Mouse (Mus musculus) liver, adult 2 months (tissue): ENCODE measurements around the gene Rarres1. TPM values are rescaled to one million over a fixed set of nuclear protein-coding genes. Genes with fewer than 3 reads are reported as not detected.

Experiments
- DNase-seq: peaks from one replicate; pipeline ENCODE4 v3.0.0-alpha.2; 2011; ENCODE audit warnings: low read depth, low spot score; ENCODE audit errors: extremely low read depth
- H3K27ac ChIP-seq: fragments of 200-500 bp; replicated peaks from 2 replicates; pipeline ENCODE4 v1.5.1; 2012; ENCODE audit warnings: low read depth, mild to moderate bottlenecking, control low read depth, inconsistent platforms, low read length; ENCODE audit not compliant: insufficient read depth
- H3K27me3 ChIP-seq: fragments of 200-500 bp; 2 replicates; pipeline ENCODE4 v1.6.1; 2012; ENCODE audit warnings: mild to moderate bottlenecking, moderate library complexity, low read length, inconsistent platforms; ENCODE audit not compliant: control insufficient read depth, insufficient read depth
- H3K36me3 ChIP-seq: fragments of 200-500 bp; 2 replicates; pipeline ENCODE4 v1.6.1; 2012; ENCODE audit warnings: low read length, inconsistent platforms; ENCODE audit not compliant: control insufficient read depth, insufficient read depth
- H3K4me1 ChIP-seq: fragments of 200-500 bp; 2 replicates; pipeline ENCODE4 v1.6.1; 2011; ENCODE audit warnings: low read length; ENCODE audit not compliant: control insufficient read depth, insufficient read depth
- H3K4me3 ChIP-seq: fragments of 200-500 bp; 2 replicates; pipeline ENCODE4 v1.5.1; 2011; ENCODE audit warnings: low read depth, mild to moderate bottlenecking, control low read depth, low read length, moderate library complexity; ENCODE audit not compliant: insufficient read depth
- H3K79me2 ChIP-seq: fragments of 200-500 bp; 2 replicates; pipeline ENCODE4 v1.6.1; 2012; ENCODE audit warnings: inconsistent platforms, mild to moderate bottlenecking, low read length, moderate library complexity; ENCODE audit not compliant: control insufficient read depth, insufficient read depth
- H3K9ac ChIP-seq: fragments of 200-500 bp; 2 replicates; pipeline ENCODE4 v1.6.1; 2012; ENCODE audit warnings: low read depth, mild to moderate bottlenecking, control low read depth, inconsistent platforms, low read length
- CTCF ChIP-seq: fragments of 200-500 bp; IDR thresholded peaks from 2 replicates; pipeline ENCODE4 v1.5.1; 2011; ENCODE audit warnings: low read depth, low read length, control low read depth
- POLR2A ChIP-seq: fragments of 200-500 bp; IDR thresholded peaks from 2 replicates; pipeline ENCODE4 v1.6.1; 2011; ENCODE audit warnings: low read length, control low read depth; ENCODE audit not compliant: insufficient read depth; ENCODE audit errors: extremely low read depth
- WGBS: fragments of 180-500 bp; shearing (Covaris S2); methylation state at CpG from one replicate; pipeline ENCODE4 v1.1.7; 2018; 5-methylcytosine and 5-hydroxymethylcytosine counted together
- polyA plus RNA-seq: library from polyadenylated mRNA; depleted of rRNA; stranded (reverse); fragments of >200 nt; gene quantifications from 2 replicates; pipeline ENCODE4 v1.2.3, GENCODE M21; 2012; rRNA removed
- total RNA-seq: library from RNA; depleted of rRNA; stranded (reverse); fragments of >200 nt; gene quantifications from 2 replicates; pipeline ENCODE4 v1.2.3, GENCODE M21; 2014; rRNA removed

Gene Rarres1
- total RNA-seq = 22.8 and 62.7 TPM in 2 replicates
- polyA plus RNA-seq = 31.1 and 47.9 TPM in 2 replicates

DNA sequence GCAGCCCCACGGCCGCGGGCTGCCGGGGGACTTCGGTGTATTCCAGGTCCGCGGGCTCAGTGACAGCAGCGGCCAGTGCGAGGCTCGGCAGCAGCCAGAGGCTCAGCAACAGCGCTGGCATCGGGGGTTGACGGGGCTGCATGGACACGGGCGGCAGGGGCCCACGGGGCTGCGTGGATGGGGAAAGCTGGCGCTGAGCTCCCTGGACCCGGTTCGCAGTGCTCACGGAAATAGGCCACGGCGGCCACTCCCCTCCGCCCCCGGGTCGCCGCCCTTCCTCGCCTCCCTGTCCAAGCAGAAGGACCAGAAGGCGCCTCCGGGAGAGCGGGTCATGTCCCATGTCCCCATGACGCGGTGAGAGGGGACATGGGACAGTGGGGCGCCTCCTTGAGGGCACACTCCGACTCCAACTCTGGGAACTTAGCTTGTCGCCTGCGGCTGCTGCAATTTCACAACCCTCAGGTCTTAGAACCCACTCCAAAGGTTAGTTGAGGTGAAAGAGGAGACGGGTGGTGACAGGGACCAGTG lies at the start of gene Rarres1:
Gene Rarres1 (minus strand): TSS at position 250 of the 528 bp plus-strand sequence.
- Histone ChIP-seq H3K4me1 (no peaks in the 10 kb centered on the region; the same call in 1 of the 2 replicates), H3K27ac (peak within 1 kb of the TSS; percentile 50), H3K9ac (peak within 1 kb of the TSS; percentile 89), H3K27me3 (no peaks in the 10 kb centered on the region), H3K79me2 (peaks cover 7% of the 10 kb centered on the region; the same call in 1 of the 2 replicates), H3K36me3 (no peaks in the 10 kb centered on the region), H3K4me3 (peak within 1 kb of the TSS; percentile 71)
- peak; percentile 67 for DNase-seq
- TF ChIP-seq CTCF (peak; percentile 36), POLR2A (0 out of 2 replicates have a peak, but pooled peaks have one; percentile 8)
- under 1% methylated on average over 38 of the region's 38 CpGs for WGBS

- Histone ChIP-seq H3K4me1 (peaks cover 2% of the 10 kb centered on the region; the same call in 1 of the 2 replicates), H3K27ac (no peak overlapping the region), H3K4me3 (no peak overlapping the region), H3K9ac (no peak overlapping the region), H3K27me3 (no peaks in the 10 kb centered on the region), H3K36me3 (no peaks in the 10 kb centered on the region), H3K79me2 (no peaks in the 10 kb centered on the region)
- peak; percentile 66 for DNase-seq
- WGBS = 33% methylated on average over 5 of the region's 5 CpGs
- TF ChIP-seq POLR2A = no peak
- peak; percentile 56; the same call in 1 of the 2 replicates for TF ChIP-seq CTCF
Measured at GRCm38 (mm10) chr3:67564731-67565357, 49.5 kb upstream of the Rarres1 start.

DNA sequence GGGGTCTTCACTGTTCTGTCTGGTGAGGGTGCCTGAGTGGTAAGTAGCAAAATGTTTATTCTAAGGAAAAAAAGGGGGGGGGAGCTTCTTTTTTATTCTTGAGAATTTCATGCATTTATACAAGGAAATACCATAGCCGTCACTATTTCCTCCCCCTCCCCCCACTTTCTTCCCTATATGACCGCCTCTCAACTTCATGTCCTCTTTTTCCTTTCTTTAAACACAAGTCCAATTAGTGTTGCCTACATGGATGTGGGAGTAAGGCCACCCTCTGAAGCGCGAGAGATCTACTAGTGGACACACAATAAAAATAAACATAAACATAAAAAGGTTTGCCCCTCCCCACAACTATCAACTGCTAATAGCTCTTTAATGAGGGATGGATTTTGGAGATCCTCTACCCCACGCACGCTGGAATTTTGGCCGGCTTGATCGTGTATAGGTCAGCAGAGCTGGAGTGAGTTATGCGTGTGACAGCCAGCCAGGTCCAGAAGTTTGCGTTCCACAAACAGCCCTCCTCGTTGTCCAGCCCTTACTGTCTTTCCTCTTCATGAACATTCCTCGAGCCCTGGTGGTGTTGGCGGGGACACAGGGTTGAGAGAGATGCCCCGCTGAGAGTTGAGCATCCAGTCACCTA lies 42.5 kb upstream of the Rarres1 start:
- TF ChIP-seq CTCF (no peak), POLR2A (no peak)
- H3K79me2 ChIP-seq = no peaks in the 10 kb centered on the region
- H3K9ac ChIP-seq = no peak overlapping the region
- no peaks in the 10 kb centered on the region for H3K36me3 ChIP-seq
- no peak overlapping the region for H3K4me3 ChIP-seq
- H3K4me1 ChIP-seq = peaks cover 14% of the 10 kb centered on the region; the same call in 1 of the 2 replicates
- H3K27ac ChIP-seq = no peak overlapping the region
- no peak for DNase-seq
- WGBS = 80% methylated on average over 14 of the region's 14 CpGs
- no peaks in the 10 kb centered on the region for H3K27me3 ChIP-seq

- Histone ChIP-seq H3K79me2 (no peaks in the 10 kb centered on the region), H3K4me1 (peaks cover 14% of the 10 kb centered on the region; the same call in 1 of the 2 replicates), H3K9ac (no peak overlapping the region), H3K27ac (no peak overlapping the region), H3K27me3 (no peaks in the 10 kb centered on the region), H3K4me3 (peak overlapping the region; percentile 30; the same call in 1 of the 2 replicates), H3K36me3 (no peaks in the 10 kb centered on the region)
- DNase-seq = no peak
- TF ChIP-seq CTCF (no peak), POLR2A (no peak)
- WGBS = 69% methylated on average over 14 of the region's 14 CpGs
Measured at GRCm38 (mm10) chr3:67557200-67557651, 41.9 kb upstream of the Rarres1 start.

DNA sequence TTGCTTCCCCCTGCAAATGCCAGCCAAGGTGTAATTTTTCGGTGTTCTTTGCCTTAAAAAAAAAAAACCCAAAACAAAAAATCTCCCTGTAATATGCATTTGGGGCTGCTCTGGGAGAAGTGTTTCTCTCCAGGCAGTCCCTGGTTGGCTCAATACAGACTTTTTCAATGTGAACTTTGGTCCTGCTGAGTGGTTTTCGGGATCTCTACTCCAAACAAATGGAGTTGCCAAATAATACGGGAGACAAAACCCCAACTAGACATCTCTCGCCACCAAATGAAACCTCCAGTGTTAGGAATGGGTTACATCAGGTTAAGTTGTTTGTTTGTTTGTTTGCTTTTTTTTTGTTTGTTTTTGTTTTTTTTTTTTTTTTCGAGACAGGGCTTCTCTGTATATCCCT lies 39.9 kb upstream of the Rarres1 start:
- no peaks in the 10 kb centered on the region for H3K79me2 ChIP-seq
- no peak for TF ChIP-seq CTCF
- no peak for TF ChIP-seq POLR2A
- no peak overlapping the region for H3K9ac ChIP-seq
- H3K27ac ChIP-seq = peak overlapping the region; percentile 68
- WGBS = 21% methylated on average over 5 of the region's 5 CpGs
- peaks cover 22% of the 10 kb centered on the region; the same call in 1 of the 2 replicates for H3K4me1 ChIP-seq
- no peaks in the 10 kb centered on the region for H3K27me3 ChIP-seq
- H3K4me3 ChIP-seq = no peak overlapping the region
- peak; percentile 91 for DNase-seq
- H3K36me3 ChIP-seq = no peaks in the 10 kb centered on the region
